Mouse (Mus musculus) embryonic stem cell, embryonic (primary cell): ENCODE data around the gene Nedd9.

Experiments
- CTCF ChIA-PET, 4 experiments: fragments of 300-600 bp in 2 of 4; fragments of 350-600 bp in 2 of 4; sonication (Branson Sonifier 250); formaldehyde crosslinking; loops; one replicate each; lab custom pipeline; 2022; ENCODE audit warnings: inconsistent platforms in 2 of 4; lab: Charles Lee
- POLR2A ChIA-PET, 4 experiments: fragments of 300-600 bp in 2 of 4; fragments of 350-600 bp in 2 of 4; sonication (Branson Sonifier 250); formaldehyde crosslinking; loops; one replicate each; lab custom pipeline; 2022; ENCODE audit warnings: antibody characterized with exemption in 4 of 4, inconsistent platforms in 1 of 4; lab: Charles Lee

Nedd9 gene

GRCm38 (mm10) chr13:41343163-41343886 is 143.8 kb downstream of the Nedd9 start:
- ChIA-PET CTCF (interaction anchor here in 1 of 4 experiments (0.6 kb wide), 1 partner anchor 559 kb away, joined by 6 read pairs; no protein-coding TSS in a partner anchor), POLR2A (no interaction called here)

- CTCF ChIA-PET, result interaction anchor here in 1 of 4 experiments (1.3 kb wide), 1 partner anchor 38 kb away, joined by 4 read pairs; no protein-coding TSS in a partner anchor
- POLR2A ChIA-PET, result interaction anchor here (0.5 to 1.6 kb wide), 5 partner anchors 18 to 46 kb away, joined by 3 to 5 read pairs (median 3); no protein-coding TSS in a partner anchor
Measured at GRCm38 (mm10) chr13:41341422-41341821, 145.7 kb downstream of the Nedd9 start.

GRCm38 (mm10) chr13:41339653-41340351 is 147.4 kb downstream of the Nedd9 start:
- ChIA-PET POLR2A (interaction anchor here in 1 of 4 experiments (0.8 kb wide), 1 partner anchor 18 kb away, joined by 3 read pairs; no protein-coding TSS in a partner anchor), CTCF (no interaction called here)

- CTCF ChIA-PET, result no interaction called here
- POLR2A ChIA-PET, result interaction anchor here in 1 of 4 experiments (0.8 kb wide), 1 partner anchor 19 kb away, joined by 3 read pairs; no protein-coding TSS in a partner anchor
Measured at GRCm38 (mm10) chr13:41339195-41339594, 148.0 kb downstream of the Nedd9 start.

GRCm38 (mm10) chr13:41337407-41337806 is 149.8 kb downstream of the Nedd9 start:
- POLR2A ChIA-PET, result interaction anchor here in 1 of 4 experiments (0.7 to 1.5 kb wide), 2 partner anchors 21 to 53 kb away, joined by 3 to 5 read pairs; no protein-coding TSS in a partner anchor
- CTCF ChIA-PET, result interaction anchor here in 1 of 4 experiments (0.6 kb wide), 1 partner anchor 20 kb away, joined by 9 read pairs; no protein-coding TSS in a partner anchor

- POLR2A ChIA-PET, result interaction anchor here in 3 of 4 experiments (0.9 to 1.5 kb wide), 4 partner anchors 10 to 23 kb away, joined by 3 to 7 read pairs (median 5); no protein-coding TSS in a partner anchor
- CTCF ChIA-PET, result no interaction called here
Measured at GRCm38 (mm10) chr13:41336260-41336659, 150.9 kb downstream of the Nedd9 start.

GRCm38 (mm10) chr13:41335767-41336166 is 151.4 kb downstream of the Nedd9 start:
- ChIA-PET CTCF (no interaction called here), POLR2A (interaction anchor here in 3 of 4 experiments (0.9 to 1.5 kb wide), 3 partner anchors 23 kb away, joined by 5 to 7 read pairs (median 5); no protein-coding TSS in a partner anchor)

GRCm38 (mm10) chr13:41334641-41335000 is 152.5 kb downstream of the Nedd9 start:
- ChIA-PET POLR2A (interaction anchor here in 1 of 4 experiments (1.6 kb wide), 1 partner anchor 21 kb away, joined by 3 read pairs; no protein-coding TSS in a partner anchor), CTCF (interaction anchor here in 1 of 4 experiments (0.9 kb wide), 1 partner anchor 32 kb away, joined by 4 read pairs; no protein-coding TSS in a partner anchor)

- POLR2A ChIA-PET, result interaction anchor here in 1 of 4 experiments (1.6 kb wide), 1 partner anchor 21 kb away, joined by 3 read pairs; no protein-coding TSS in a partner anchor
- CTCF ChIA-PET, result interaction anchor here in 2 of 4 experiments (0.6 to 0.9 kb wide), 2 partner anchors 32 to 888 kb away, joined by 3 to 4 read pairs; no protein-coding TSS in a partner anchor
Measured at GRCm38 (mm10) chr13:41333889-41334640, 153.1 kb downstream of the Nedd9 start.

- POLR2A ChIA-PET, result interaction anchor here in 1 of 4 experiments (1.2 kb wide), 1 partner anchor 82 kb away, joined by 3 read pairs; the partner anchor contains the start of gene Smim13
- CTCF ChIA-PET, result interaction anchor here in 2 of 4 experiments (1.0 to 1.6 kb wide), 2 partner anchors 29 kb away, joined by 3 to 4 read pairs; no protein-coding TSS in a partner anchor
Measured at GRCm38 (mm10) chr13:41331671-41332340, 155.4 kb downstream of the Nedd9 start.

GRCm38 (mm10) chr13:41330589-41331345 is 156.4 kb downstream of the Nedd9 start:
- CTCF ChIA-PET, result no interaction called here

GRCm38 (mm10) chr13:41330051-41330450 is 157.1 kb downstream of the Nedd9 start:
- ChIA-PET POLR2A (no interaction called here), CTCF (interaction anchor here in 3 of 4 experiments (0.6 to 0.7 kb wide), 3 partner anchors 27 to 1238 kb away, joined by 3 to 12 read pairs (median 3); no protein-coding TSS in a partner anchor)

More at GRCm38 (mm10) chr13:41330589-41331345, 156.4 kb downstream of the Nedd9 start:
- POLR2A ChIA-PET, result no interaction called here

- POLR2A ChIA-PET, result interaction anchor here in 2 of 4 experiments (0.7 to 1.3 kb wide), 2 partner anchors 31 to 777 kb away, joined by 3 to 5 read pairs; no protein-coding TSS in a partner anchor
- CTCF ChIA-PET, result no interaction called here
Measured at GRCm38 (mm10) chr13:41328481-41328880, 158.7 kb downstream of the Nedd9 start.

- CTCF ChIA-PET, result interaction anchor here in 1 of 4 experiments (0.6 kb wide), 1 partner anchor 78 kb away, joined by 3 read pairs; the partner anchor contains the start of gene Smim13
- POLR2A ChIA-PET, result interaction anchor here in 1 of 4 experiments (0.7 kb wide), 1 partner anchor 776 kb away, joined by 5 read pairs; no protein-coding TSS in a partner anchor
Measured at GRCm38 (mm10) chr13:41327546-41327945, 159.6 kb downstream of the Nedd9 start.

- ChIA-PET CTCF (no interaction called here), POLR2A (interaction anchor here in 1 of 4 experiments (0.6 kb wide), 1 partner anchor 70 kb away, joined by 3 read pairs; no protein-coding TSS in a partner anchor)
Measured at GRCm38 (mm10) chr13:41326134-41326533, 161.0 kb downstream of the Nedd9 start.

- CTCF ChIA-PET, result no interaction called here
Measured at GRCm38 (mm10) chr13:41325346-41325745, 161.8 kb downstream of the Nedd9 start.

More at GRCm38 (mm10) chr13:41325346-41325745, 161.8 kb downstream of the Nedd9 start:
- POLR2A ChIA-PET, result no interaction called here
